Mouse (Mus musculus) layer of hippocampus, adult 2 months (tissue): Measurements from ENCODE around the gene S100a1. TPM values are rescaled to one million over a fixed set of nuclear protein-coding genes. Genes with fewer than 3 reads are reported as not detected.

Source experiments
- DNase-seq, 2 experiments: peaks; one replicate each; pipeline ENCODE4 v3.0.0; 2022; ENCODE audit warnings: low spot score in 2 of 2
- H3K27ac ChIP-seq: fragments of 200-600 bp; 2 replicates; pipeline ENCODE4 v1.8.1; 2022
- H3K4me3 ChIP-seq: fragments of 200-600 bp; 2 replicates; pipeline ENCODE4 v1.8.1; 2022; ENCODE audit warnings: mild to moderate bottlenecking
- CTCF ChIP-seq: fragments of 200-600 bp; conservative IDR thresholded peaks from 2 replicates; pipeline ENCODE4 v1.8.1; 2022; ENCODE audit warnings: antibody characterized with exemption, mild to moderate bottlenecking, moderate library complexity
- total RNA-seq, 2 experiments: library from RNA; stranded (reverse); gene quantifications; 2 replicates each; pipeline ENCODE4 v1.2.3; 2021

Gene S100a1
- total RNA-seq, 2 experiments from 2014 or later, result 89.9 to 92.1 TPM

GRCm38 (mm10) chr3:90527291-90527873, 13.2 kb upstream of the S100a1 start:
- H3K4me3 ChIP-seq, result no peak overlapping the region
- no peak overlapping the region for H3K27ac ChIP-seq
- no peak for DNase-seq
- no peak for TF ChIP-seq CTCF

- peak within 1 kb of the TSS; percentile 24; the same call in 1 of the 2 replicates for H3K27ac ChIP-seq
- TF ChIP-seq CTCF, result no peak
- DNase-seq, result no peak
- no peak within 1 kb of the TSS for H3K4me3 ChIP-seq
These were observed 12.4 kb upstream of the S100a1 start, which contains the start of gene S100a14 for GRCm38 (mm10) chr3:90526580-90526979. Gene S100a14 (plus strand): TSS chr3:90526856.

- no peak for TF ChIP-seq CTCF
- DNase-seq, result no peak
- no peak overlapping the region for H3K4me3 ChIP-seq
- peak overlapping the region; percentile 24; the same call in 1 of the 2 replicates for H3K27ac ChIP-seq
These were observed 11.9 kb upstream of the S100a1 start for GRCm38 (mm10) chr3:90526076-90526475.

- peak; percentile 53 to 71 for DNase-seq
- Histone ChIP-seq H3K27ac (peak overlapping the region; percentile 24; the same call in 1 of the 2 replicates), H3K4me3 (no peak overlapping the region)
- peak; percentile 91 for TF ChIP-seq CTCF
These were observed 11.2 kb upstream of the S100a1 start for GRCm38 (mm10) chr3:90525421-90525820.

- Histone ChIP-seq H3K27ac (no peak overlapping the region), H3K4me3 (no peak overlapping the region)
- DNase-seq, result no peak
- no peak for TF ChIP-seq CTCF
These were observed 3.5 kb upstream of the S100a1 start for GRCm38 (mm10) chr3:90517711-90518110.

- no peak for DNase-seq
- H3K4me3 ChIP-seq, result peak overlapping the region; percentile 57
- TF ChIP-seq CTCF, result no peak
- H3K27ac ChIP-seq, result peak overlapping the region; percentile 88; the same call in 1 of the 2 replicates
These were observed 1.6 kb upstream of the S100a1 start for GRCm38 (mm10) chr3:90515789-90516188.

- TF ChIP-seq CTCF, result no peak
- no peak for DNase-seq
- Histone ChIP-seq H3K27ac (peak overlapping the region; percentile 88), H3K4me3 (peak overlapping the region; percentile 57)
These were observed 1.1 kb upstream of the S100a1 start for GRCm38 (mm10) chr3:90515242-90515641.

GRCm38 (mm10) chr3:90514691-90515090, 499 bp upstream of the S100a1 start:
- DNase-seq, result no peak
- Histone ChIP-seq H3K27ac (peak overlapping the region; percentile 88), H3K4me3 (peak overlapping the region; percentile 57)
- no peak for TF ChIP-seq CTCF

GRCm38 (mm10) chr3:90512948-90513642, 1.1 kb downstream of the S100a1 start:
- peak overlapping the region; percentile 57 for H3K4me3 ChIP-seq
- DNase-seq, result no peak
- TF ChIP-seq CTCF, result no peak
- peak overlapping the region; percentile 88 for H3K27ac ChIP-seq

- no peak overlapping the region for H3K27ac ChIP-seq
- no peak for DNase-seq
- TF ChIP-seq CTCF, result no peak
- H3K4me3 ChIP-seq, result no peak overlapping the region
These were observed 1.9 kb downstream of the S100a1 start for GRCm38 (mm10) chr3:90512276-90512675.

- Histone ChIP-seq H3K27ac (peak overlapping the region; percentile 98; the same call in 1 of the 2 replicates), H3K4me3 (peak overlapping the region; percentile 93)
- TF ChIP-seq CTCF, result no peak
- DNase-seq, result no peak
These were observed 4.5 kb downstream of the S100a1 start for GRCm38 (mm10) chr3:90509747-90510123.

GRCm38 (mm10) chr3:90508950-90509746, 5.0 kb downstream of the S100a1 start, which contains the start of gene Chtop:
Gene Chtop (minus strand): TSS chr3:90509498.
- Histone ChIP-seq H3K4me3 (peak within 1 kb of the TSS; percentile 93), H3K27ac (peak within 1 kb of the TSS; percentile 98)
- no peak for TF ChIP-seq CTCF
- DNase-seq, result peak; percentile 98 to 99
